Mouse (Mus musculus) hindbrain, embryonic 11.5 days (tissue): ENCODE results near the gene Nrarp. TPM values are rescaled to one million over a fixed set of nuclear protein-coding genes. Genes with fewer than 3 reads are reported as not detected.

ENCODE experiments used
- ATAC-seq: fragments of 200-750 bp; cut with Nextera tagmentation; 2 replicates; pipeline ENCODE4 v1.8.0; 2017; ENCODE audit warnings: mild to moderate bottlenecking, moderate TSS enrichment, moderate library complexity; ENCODE audit not compliant: low FRiP score
- DNase-seq: peaks from one replicate; pipeline ENCODE4 v3.0.0-alpha.2; 2015; ENCODE audit warnings: low spot score
- H3K27ac ChIP-seq: fragments of 300-500 bp; sonication (generic); 2 replicates; pipeline ENCODE4 v1.5.1; 2014; ENCODE audit warnings: mild to moderate bottlenecking, low read depth, low read length
- H3K27me3 ChIP-seq: fragments of 300-500 bp; sonication (generic); 2 replicates; pipeline ENCODE4 v1.6.1; 2014; ENCODE audit warnings: mild to moderate bottlenecking, low read length, moderate library complexity, mixed read lengths; ENCODE audit not compliant: control insufficient read depth, insufficient read depth
- H3K36me3 ChIP-seq: fragments of 300-500 bp; sonication (generic); 2 replicates; pipeline ENCODE4 v1.6.1; 2014; ENCODE audit warnings: mild to moderate bottlenecking, low read length, moderate library complexity, mixed read lengths; ENCODE audit not compliant: control insufficient read depth, insufficient read depth
- H3K4me1 ChIP-seq: fragments of 300-500 bp; sonication (generic); replicated peaks from 2 replicates; pipeline ENCODE4 v1.6.1; 2014; ENCODE audit warnings: low read length, mixed read lengths; ENCODE audit not compliant: control insufficient read depth, insufficient read depth
- H3K4me2 ChIP-seq: fragments of 300-500 bp; sonication (generic); replicated peaks from 2 replicates; pipeline ENCODE4 v1.6.1; 2014; ENCODE audit warnings: mild to moderate bottlenecking, low read depth, low read length
- H3K4me3 ChIP-seq: fragments of 300-500 bp; sonication (generic); 2 replicates; pipeline ENCODE4 v1.5.1; 2014; ENCODE audit warnings: low read depth, low read length
- H3K9ac ChIP-seq: fragments of 300-500 bp; sonication (generic); 2 replicates; pipeline ENCODE4 v1.6.1; 2014; ENCODE audit warnings: low read depth, low read length
- H3K9me3 ChIP-seq: fragments of 300-500 bp; sonication (generic); 2 replicates; pipeline ENCODE4 v1.6.1; 2016; ENCODE audit warnings: low read length; ENCODE audit not compliant: control insufficient read depth
- WGBS: fragments of 180-500 bp; shearing (Covaris S2); extraction: QIAGEN DNeasy Blood & Tissue Kit; methylation state at CpG from one replicate; pipeline ENCODE4 v1.1.7; 2014; 5-methylcytosine and 5-hydroxymethylcytosine counted together
- polyA plus RNA-seq: library from polyadenylated mRNA; unstranded; fragments of >200 nt; fragmentation: Nextera tagmentation; extraction: Ambion mirVana; gene quantifications from 2 replicates; pipeline ENCODE4 v1.2.1, GENCODE M21; 2014

Nrarp gene
- polyA plus RNA-seq, 1 experiment from 2014 or later, result 44.6 TPM

DNA sequence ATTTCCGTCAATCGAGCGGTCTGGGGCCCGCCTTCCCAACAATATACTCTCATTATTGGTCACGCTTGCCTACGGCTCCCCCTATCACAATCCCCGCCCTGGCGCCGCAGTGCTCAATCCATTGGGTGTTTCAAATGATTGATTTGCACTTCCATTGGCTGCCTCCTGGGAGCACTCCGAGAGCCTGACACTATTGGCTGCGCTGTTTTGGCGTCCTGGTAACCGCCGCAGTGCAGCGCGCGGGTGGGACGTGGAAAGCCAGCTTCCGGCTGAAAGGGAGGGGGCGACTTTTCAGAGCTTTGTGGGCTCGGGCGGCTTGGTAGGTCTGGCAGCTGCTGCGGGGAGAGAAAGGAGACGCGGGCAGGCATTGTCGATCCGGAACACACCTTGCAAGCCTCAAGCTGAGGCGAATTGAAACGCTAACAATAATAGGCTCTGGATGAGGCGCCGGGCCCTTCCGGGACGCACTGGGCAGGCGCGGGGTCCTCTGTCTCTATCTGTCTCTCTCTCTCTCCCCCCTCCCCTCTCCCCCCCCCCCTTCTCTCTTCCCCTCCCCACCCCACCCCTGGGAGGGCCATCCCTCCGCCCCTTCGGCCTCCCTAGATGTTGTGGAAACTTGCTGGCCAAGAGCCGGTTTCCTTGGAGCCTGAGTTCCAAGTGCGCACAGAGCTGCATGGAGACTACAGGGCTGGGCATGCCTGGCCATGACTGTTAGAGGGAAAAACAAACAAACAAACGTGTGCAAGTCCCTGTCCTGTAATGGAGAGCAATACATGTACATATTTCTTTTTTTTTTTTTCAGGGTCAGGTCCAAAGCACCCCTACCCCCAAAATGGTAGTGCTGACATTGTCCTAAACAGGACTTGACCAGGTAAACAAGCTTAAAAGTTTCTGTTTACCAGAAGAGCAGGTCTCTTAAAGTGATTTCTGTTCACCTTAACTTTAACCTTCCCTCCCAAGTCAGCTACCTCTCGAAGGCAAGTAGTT lies 44.5 kb downstream of the Nrarp start:
- Histone ChIP-seq H3K9ac (peak overlapping the region; percentile 54), H3K9me3 (no peaks in the 10 kb centered on the region), H3K4me3 (peak overlapping the region; percentile 85), H3K4me2 (peak overlapping the region; percentile 33), H3K27me3 (no peaks in the 10 kb centered on the region), H3K4me1 (peaks cover 5% of the 10 kb centered on the region; the same call in 1 of the 2 replicates), H3K36me3 (no peaks in the 10 kb centered on the region), H3K27ac (peak overlapping the region; percentile 94)
- WGBS, result 2% methylated on average over 39 of the region's 41 CpGs
- ATAC-seq (peak; percentile 97), DNase-seq (peak; percentile 97)

DNA sequence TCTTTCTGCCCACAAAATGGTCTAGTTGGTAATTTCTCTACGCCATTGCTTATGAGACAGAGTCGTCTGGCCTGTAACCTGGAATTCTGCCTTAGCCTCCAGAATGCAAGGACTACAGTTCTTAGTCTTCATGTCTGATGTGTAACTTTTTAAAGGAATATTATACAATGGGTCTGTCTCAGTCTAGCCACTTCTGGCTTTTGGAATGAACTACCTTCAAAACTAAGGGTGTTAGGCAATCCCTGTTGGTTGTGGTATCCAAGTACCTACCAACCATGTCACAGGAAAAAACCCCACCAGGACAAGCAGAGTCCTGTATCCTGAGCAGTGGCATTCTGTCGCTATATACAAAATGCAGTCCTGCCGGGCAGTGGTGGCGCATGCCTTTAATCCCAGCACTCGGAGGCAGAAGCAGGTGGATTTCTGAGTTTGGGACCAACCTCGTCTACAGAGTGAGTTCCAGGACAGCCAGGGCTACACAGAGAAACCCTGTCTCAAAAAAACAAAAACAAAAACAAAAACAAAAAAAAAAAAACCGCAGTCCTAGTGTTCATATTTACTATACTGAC lies 45.3 kb downstream of the Nrarp start:
- Histone ChIP-seq H3K9me3 (no peaks in the 10 kb centered on the region), H3K4me2 (peak overlapping the region; percentile 33; the same call in 1 of the 2 replicates), H3K27me3 (no peaks in the 10 kb centered on the region), H3K4me1 (peaks cover 5% of the 10 kb centered on the region; the same call in 1 of the 2 replicates), H3K4me3 (peak overlapping the region; percentile 37; the same call in 1 of the 2 replicates), H3K36me3 (no peaks in the 10 kb centered on the region), H3K9ac (peak overlapping the region; percentile 54; the same call in 1 of the 2 replicates), H3K27ac (peak overlapping the region; percentile 94)
- 81% methylated on average over 8 of the region's 8 CpGs for WGBS
- ATAC-seq (no peak), DNase-seq (no peak)

DNA sequence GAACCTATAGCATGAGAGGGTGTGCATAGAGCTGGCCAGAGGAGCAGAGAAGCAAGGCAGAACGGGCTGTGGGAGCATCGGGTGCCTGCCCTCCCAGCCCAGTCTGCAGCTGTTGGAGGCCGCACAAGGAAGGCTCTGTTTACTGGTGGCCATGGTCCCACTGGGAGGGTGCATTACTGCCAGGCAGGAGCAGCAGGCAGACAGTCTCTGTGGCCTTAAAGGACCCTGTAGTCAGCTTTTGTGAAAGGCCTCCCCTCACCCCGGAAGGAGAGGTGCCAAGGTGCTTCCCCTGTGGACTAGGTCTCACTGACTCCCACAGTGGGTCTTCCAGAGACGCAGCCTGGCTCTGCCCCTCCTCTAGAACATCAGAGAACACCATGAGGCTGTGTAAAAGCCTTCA lies 46.3 kb downstream of the Nrarp start:
- H3K9ac ChIP-seq, result no peak overlapping the region
- H3K36me3 ChIP-seq, result no peaks in the 10 kb centered on the region
- WGBS, result 79% methylated on average over 5 of the region's 5 CpGs
- no peak overlapping the region for H3K4me2 ChIP-seq
- no peaks in the 10 kb centered on the region for H3K9me3 ChIP-seq
- ATAC-seq (no peak), DNase-seq (no peak)
- H3K4me3 ChIP-seq, result no peak overlapping the region
- H3K27ac ChIP-seq, result no peak overlapping the region
- H3K27me3 ChIP-seq, result no peaks in the 10 kb centered on the region
- H3K4me1 ChIP-seq, result peaks cover 5% of the 10 kb centered on the region; the same call in 1 of the 2 replicates

DNA sequence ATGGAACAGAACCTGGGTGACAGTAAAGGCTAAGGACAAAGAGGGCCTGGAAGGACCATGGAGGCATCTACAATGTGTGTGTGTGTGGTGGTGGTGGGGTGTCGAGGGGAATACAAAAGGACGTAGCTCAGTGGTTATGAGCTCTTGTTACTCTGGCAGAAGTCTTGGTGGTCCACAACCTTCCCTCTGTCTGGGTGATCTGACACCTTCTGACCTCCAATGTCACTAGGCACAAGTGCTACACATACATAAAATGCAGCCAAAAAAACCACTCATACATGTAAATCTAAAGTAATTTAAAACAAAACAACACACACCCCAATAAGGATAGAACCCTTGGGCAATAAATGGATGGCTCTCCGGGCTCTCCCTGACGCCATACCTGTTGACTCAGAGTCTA lies 46.8 kb downstream of the Nrarp start:
- ATAC-seq (no peak), DNase-seq (no peak)
- no peaks in the 10 kb centered on the region for H3K27me3 ChIP-seq
- no peak overlapping the region for H3K4me2 ChIP-seq
- H3K9me3 ChIP-seq, result no peaks in the 10 kb centered on the region
- no peak overlapping the region for H3K9ac ChIP-seq
- H3K4me3 ChIP-seq, result no peak overlapping the region
- H3K27ac ChIP-seq, result no peak overlapping the region
- H3K4me1 ChIP-seq, result peaks cover 5% of the 10 kb centered on the region; the same call in 1 of the 2 replicates
- WGBS, result 95% methylated on average over 4 of the region's 4 CpGs
- H3K36me3 ChIP-seq, result no peaks in the 10 kb centered on the region

DNA sequence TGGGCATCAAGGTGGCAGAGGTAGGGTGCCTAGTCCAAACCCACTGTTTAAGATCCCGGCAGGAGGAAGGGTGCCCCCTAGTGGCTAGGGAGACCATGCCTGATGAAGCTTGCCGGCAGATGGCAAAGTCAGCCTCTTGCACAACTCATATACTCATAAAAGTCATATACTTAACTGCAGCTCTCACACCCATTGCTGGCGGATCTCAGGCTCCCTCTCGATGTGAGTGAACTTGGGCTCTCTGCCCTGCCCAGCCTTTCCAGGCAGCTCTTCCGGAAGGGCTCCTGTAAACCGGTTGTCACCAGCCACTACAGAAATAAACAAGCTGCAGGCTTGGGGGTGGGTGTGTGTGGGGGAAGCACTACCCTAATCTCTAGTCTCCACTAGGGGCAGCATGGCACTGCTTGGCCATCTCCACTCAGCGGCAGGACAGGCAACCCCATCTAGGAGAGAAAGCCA lies 47.9 kb downstream of the Nrarp start:
- no peaks in the 10 kb centered on the region for H3K36me3 ChIP-seq
- H3K27ac ChIP-seq, result peak overlapping the region; percentile 33; the same call in 1 of the 2 replicates
- peak overlapping the region; percentile 12; the same call in 1 of the 2 replicates for H3K4me2 ChIP-seq
- no peaks in the 10 kb centered on the region for H3K27me3 ChIP-seq
- DNase-seq, result peak; percentile 85
- ATAC-seq, result no peak
- peaks cover 5% of the 10 kb centered on the region; the same call in 1 of the 2 replicates for H3K4me1 ChIP-seq
- no peaks in the 10 kb centered on the region for H3K9me3 ChIP-seq
- no peak overlapping the region for H3K9ac ChIP-seq
- WGBS, result 3% methylated on average over 7 of the region's 7 CpGs
- no peak overlapping the region for H3K4me3 ChIP-seq

DNA sequence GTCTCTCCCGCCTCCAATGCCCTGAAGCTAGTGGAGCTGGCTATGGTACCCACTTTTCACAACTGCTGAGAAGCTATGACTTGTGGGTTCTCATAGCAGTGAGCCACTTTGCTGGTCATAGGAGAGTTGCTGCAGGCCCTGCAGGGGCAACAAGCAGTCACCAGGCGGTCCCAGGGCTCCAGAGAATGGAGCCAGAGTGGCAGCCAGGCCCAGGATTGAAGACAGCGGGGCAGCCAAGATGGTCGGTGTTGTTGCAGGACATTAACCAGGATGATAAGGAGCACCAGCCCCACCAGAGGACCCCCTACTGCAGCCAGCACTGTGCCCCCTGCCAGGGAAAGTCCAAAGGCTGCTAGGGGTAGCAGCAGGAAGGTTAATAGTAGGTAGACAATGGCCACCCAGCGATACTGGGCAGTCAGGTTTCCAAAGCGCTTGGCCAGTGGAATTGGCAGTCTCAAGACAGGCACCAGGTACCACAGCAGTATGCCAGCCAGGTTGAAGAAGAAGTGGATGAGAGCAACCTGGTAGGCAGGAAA lies 48.5 kb downstream of the Nrarp start:
- H3K4me3 ChIP-seq, result no peak overlapping the region
- no peak overlapping the region for H3K27ac ChIP-seq
- H3K4me2 ChIP-seq, result no peak overlapping the region

DNA sequence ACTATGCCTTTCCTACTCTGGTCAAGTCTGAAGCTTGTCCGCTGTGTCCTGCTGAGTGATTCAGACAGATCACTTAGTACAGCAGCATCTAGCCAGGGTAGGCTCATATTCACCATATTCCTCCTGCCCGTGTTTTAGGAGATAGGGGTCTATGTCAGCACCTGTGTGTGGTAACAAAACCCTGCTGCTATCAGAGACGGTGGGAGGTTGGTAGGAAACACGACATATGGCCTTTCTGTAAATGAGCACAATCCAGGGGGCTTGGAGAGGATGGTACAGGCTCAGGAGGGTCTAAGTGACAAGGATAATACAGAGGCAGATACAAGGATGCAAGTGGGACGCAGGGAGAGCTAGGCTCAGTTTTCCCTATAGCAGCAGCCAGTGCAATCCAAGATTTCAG lies 49.0 kb downstream of the Nrarp start:
- Histone ChIP-seq H3K9me3 (no peaks in the 10 kb centered on the region), H3K9ac (no peak overlapping the region), H3K4me2 (no peak overlapping the region), H3K27ac (no peak overlapping the region), H3K4me3 (no peak overlapping the region), H3K27me3 (no peaks in the 10 kb centered on the region), H3K4me1 (peaks cover 5% of the 10 kb centered on the region; the same call in 1 of the 2 replicates), H3K36me3 (no peaks in the 10 kb centered on the region)
- WGBS, result 84% methylated on average over 5 of the region's 5 CpGs
- DNase-seq, result no peak
- ATAC-seq, result no peak

More for the DNA sequence above, 48.5 kb downstream of the Nrarp start:
- Histone ChIP-seq H3K9ac (no peak overlapping the region), H3K4me1 (peaks cover 5% of the 10 kb centered on the region; the same call in 1 of the 2 replicates), H3K27me3 (no peaks in the 10 kb centered on the region), H3K36me3 (no peaks in the 10 kb centered on the region), H3K9me3 (no peaks in the 10 kb centered on the region)
- DNase-seq (no peak), ATAC-seq (no peak)
- 70% methylated on average over 6 of the region's 6 CpGs for WGBS

DNA sequence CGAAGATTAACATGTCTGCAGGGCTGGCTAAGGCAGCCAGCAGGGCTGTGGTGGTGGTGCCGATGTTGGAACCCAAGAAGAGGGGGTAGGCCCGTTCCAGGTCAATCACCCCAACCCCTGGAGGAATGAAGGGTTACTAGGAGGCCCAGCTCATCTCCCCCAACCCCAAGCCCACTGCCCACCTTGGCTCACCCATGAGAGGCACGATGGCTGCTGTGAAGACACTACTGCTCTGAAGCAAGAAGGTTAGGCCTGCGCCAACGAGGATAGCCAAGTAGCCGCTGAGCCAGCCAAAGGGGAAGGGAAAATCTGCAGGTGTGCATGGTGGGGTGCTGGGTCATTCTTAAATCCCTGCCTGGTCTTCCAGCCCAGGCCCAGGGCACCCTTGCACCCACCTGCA lies 50.0 kb downstream of the Nrarp start:
- ATAC-seq, result no peak
- Histone ChIP-seq H3K9me3 (no peaks in the 10 kb centered on the region), H3K4me2 (no peak overlapping the region), H3K27ac (no peak overlapping the region), H3K9ac (no peak overlapping the region), H3K36me3 (no peaks in the 10 kb centered on the region), H3K4me1 (peaks cover 4% of the 10 kb centered on the region; the same call in 1 of the 2 replicates), H3K4me3 (no peak overlapping the region), H3K27me3 (no peaks in the 10 kb centered on the region)
- no peak for DNase-seq
- WGBS, result 90% methylated on average over 7 of the region's 7 CpGs
